Mouse (Mus musculus) left cerebral cortex, postnatal 10 days (tissue): ENCODE results near the gene Cnot6l. TPM values are rescaled to one million over a fixed set of nuclear protein-coding genes. Genes with fewer than 3 reads are reported as not detected.
A peak's percentile ranks its signal among the peaks of the same experiment; 100 is the strongest.

Source experiments
- DNase-seq, 2 experiments: peaks; one replicate each; pipeline ENCODE4 v3.0.0; 2021 to 2022; ENCODE audit warnings: low spot score in 2 of 2, mixed read lengths in 1 of 2; ENCODE audit errors: extremely low spot score in 1 of 2
- intact Hi-C: fragments of 180-260 bp; cut with DNase I; formaldehyde crosslinking; loops from one replicate; pipeline ENCODE4 v1.15.1; 2025
- total RNA-seq, 2 experiments: library from RNA; stranded (reverse); gene quantifications; 2 replicates each; pipeline ENCODE4 v1.2.3; 2021

Cnot6l gene
- total RNA-seq, result 10 to 100 TPM; 66.1 to 78.1 TPM

DNA sequence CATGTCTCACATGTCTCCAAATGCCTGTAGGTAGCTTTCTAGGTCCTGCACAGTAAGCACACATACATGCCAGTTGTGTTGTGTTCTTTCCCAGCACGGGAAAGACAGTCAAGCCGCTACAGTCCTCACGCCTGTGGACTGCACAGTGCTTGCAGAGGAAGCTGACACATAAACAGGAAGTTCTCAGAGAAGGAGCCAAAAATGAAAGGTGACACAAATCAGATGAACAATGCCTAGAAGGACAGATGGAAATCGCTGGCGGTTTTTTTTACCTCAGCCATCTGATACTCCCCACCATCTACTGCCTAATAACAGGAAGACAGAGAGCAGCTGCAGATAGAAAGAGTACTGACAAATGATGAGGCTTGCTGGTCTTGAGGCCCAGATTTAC, at the start of gene Cnot6l:
Gene Cnot6l, minus strand, starts transcription at position 151 of the 391 bp plus-strand sequence.
- intact Hi-C loops, result no loop called here
- DNase-seq, result peak in 1 of 2 experiments; percentile 52

- intact Hi-C loops, result loop anchor here (1.0 kb wide), 1 partner anchor 49 kb away; no protein-coding TSS in a partner anchor
- peak; percentile 90 to 93 for DNase-seq
Observed at GRCm38 (mm10) chr5:96209916-96210583, 46.1 kb upstream of the Cnot6l start.

DNA sequence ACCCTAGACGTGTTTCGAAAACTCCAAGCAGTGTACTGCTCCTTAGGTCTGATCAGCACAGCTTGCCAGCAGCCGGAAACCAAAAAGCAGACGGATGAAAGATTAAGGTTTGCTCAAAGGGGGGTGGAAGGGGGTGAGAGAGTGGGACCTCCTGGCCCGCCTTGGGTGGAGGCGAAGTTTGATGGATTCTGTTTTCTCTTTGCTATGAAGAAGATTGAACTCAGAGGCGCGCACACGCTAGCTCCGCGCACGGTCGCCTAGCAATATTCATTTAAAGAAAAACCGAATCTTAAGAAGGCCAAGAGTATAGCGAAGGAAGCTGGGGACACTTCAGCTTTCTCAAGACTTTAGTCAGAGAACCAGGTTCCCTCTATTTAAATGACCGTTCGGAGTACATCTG, 45.5 kb upstream of the Cnot6l start, which contains the start of gene Mrpl1:
Gene Mrpl1, plus strand, starts transcription at position 35 of the 400 bp plus-strand sequence.
- intact Hi-C loops, result loop anchor here (1.0 kb wide), 1 partner anchor 48 kb away; no protein-coding TSS in a partner anchor
- DNase-seq, result peak; percentile 8 to 36

DNA sequence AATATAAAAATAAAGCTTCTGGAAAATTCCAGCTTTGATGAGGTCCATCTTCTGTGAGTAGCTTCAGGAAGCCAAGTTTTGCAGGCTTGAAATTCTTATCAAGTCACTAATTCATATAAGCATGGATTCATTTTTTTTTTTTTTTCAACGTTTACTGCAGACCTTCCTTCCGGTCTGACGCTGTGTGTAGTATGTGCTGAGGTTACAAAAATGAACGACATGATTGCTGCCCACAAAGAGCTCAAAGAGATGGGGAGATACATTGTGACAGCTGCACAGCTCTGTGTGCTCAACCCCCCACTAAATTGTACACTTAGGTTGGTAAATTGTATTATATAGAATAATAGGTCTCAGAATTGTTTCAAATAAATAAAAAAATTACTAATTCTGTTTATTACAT, 44.6 kb upstream of the Cnot6l start:
- intact Hi-C loops, result no loop called here
- no peak for DNase-seq

- intact Hi-C loops, result no loop called here
- DNase-seq, result no peak
Observed at GRCm38 (mm10) chr5:96207531-96207930, 43.6 kb upstream of the Cnot6l start.

DNA sequence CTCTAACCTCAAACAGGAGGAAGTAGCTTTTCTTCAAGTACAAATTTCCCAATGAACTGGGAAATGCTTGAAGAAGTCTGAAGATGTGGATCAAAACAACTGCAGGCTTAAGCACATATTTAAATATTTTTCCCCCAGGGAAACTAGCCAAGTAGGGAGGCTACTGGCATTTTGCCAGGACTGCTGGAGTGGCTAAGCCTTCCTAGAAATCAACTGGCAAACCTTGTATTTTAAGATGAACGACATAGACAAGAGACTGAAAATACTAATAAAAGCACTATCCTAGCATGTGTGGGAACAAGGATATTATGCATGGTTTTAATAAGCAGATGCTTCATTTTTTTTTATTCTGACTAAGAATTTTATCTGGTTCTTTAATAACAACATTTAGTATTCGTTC, 42.9 kb upstream of the Cnot6l start:
- peak in 1 of 2 experiments; percentile 42 for DNase-seq

GRCm38 (mm10) chr5:96201462-96202154, 37.6 kb upstream of the Cnot6l start:
- intact Hi-C loops, result no loop called here
- DNase-seq, result no peak

More for the DNA sequence above, 42.9 kb upstream of the Cnot6l start:
- intact Hi-C loops, result no loop called here

GRCm38 (mm10) chr5:96200269-96200668, 36.3 kb upstream of the Cnot6l start:
- intact Hi-C loops, result no loop called here

DNA sequence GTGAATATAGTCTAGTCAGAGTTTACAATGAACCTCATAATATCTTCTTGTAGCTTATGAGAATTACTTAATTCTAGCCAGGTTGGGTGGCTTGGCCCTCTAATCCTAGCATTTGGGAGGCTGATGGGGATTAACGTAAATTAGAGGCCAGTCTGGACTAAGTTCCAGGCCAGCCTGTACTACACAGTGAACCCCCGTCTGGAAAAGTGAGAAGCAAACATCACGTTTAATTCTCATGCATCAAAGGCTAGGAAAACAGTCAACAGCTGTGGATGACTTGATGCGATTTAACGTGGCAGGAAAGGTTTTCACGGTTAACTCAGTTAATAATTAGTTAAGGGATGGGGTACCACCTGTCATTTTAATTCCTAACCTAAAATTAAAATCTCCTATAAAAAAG, 34.3 kb upstream of the Cnot6l start:
- intact Hi-C loops, result no loop called here
- DNase-seq, result no peak

More at GRCm38 (mm10) chr5:96200269-96200668, 36.3 kb upstream of the Cnot6l start:
- no peak for DNase-seq

GRCm38 (mm10) chr5:96196547-96197052, 32.6 kb upstream of the Cnot6l start:
- no peak for DNase-seq
- intact Hi-C loops, result no loop called here

- no peak for DNase-seq
Observed at GRCm38 (mm10) chr5:96191251-96191650, 27.3 kb upstream of the Cnot6l start.

DNA sequence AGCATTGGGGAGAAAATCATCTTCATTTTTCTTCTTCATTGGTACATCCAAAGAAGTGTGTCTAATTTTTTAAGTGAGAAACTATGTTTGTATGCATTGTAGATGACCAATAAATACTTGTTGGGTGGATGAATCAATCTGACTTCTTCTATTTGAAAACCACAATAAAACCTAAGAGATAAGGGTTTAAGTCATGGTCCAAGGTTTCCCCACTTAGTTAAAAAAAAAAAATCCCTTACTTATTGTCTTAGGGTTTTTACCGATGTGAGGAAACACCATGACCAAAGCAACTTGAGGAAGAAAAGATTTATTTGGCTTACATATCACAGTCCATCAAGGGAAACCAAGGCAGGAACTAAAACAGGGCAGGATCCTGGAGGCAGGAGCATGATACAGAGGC, 25.8 kb upstream of the Cnot6l start:
- DNase-seq, result no peak
- intact Hi-C loops, result no loop called here

More at GRCm38 (mm10) chr5:96191251-96191650, 27.3 kb upstream of the Cnot6l start:
- intact Hi-C loops, result no loop called here

DNA sequence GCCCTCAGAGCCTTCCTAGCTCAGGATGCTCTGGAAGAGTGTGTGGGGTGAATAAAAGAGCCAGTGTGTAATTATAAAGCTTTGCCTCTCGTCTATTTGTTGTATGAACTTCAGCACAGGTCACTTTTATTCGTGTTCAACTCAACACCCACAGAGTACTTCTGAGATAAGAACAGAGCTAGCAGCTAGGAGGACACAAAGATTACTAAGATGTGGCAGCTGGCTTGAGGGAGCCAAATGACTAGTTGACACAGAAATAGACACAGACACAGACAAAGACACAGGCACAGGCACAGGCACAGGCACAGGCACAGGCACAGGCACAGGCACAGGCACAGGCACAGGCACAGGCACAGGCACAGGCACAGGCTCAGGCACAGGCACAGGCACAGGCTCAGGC, 20.0 kb upstream of the Cnot6l start:
- intact Hi-C loops, result no loop called here
- DNase-seq, result no peak

GRCm38 (mm10) chr5:96183211-96183610, 19.2 kb upstream of the Cnot6l start:
- intact Hi-C loops, result no loop called here
- no peak for DNase-seq

GRCm38 (mm10) chr5:96176879-96177358, 12.9 kb upstream of the Cnot6l start:
- intact Hi-C loops, result no loop called here
- DNase-seq, result peak in 1 of 2 experiments; percentile 30

GRCm38 (mm10) chr5:96176121-96176520, 12.2 kb upstream of the Cnot6l start:
- DNase-seq, result peak in 1 of 2 experiments; percentile 38
- intact Hi-C loops, result no loop called here

- DNase-seq, result no peak
- intact Hi-C loops, result no loop called here
Observed at GRCm38 (mm10) chr5:96171765-96172164, 7.8 kb upstream of the Cnot6l start.

DNA sequence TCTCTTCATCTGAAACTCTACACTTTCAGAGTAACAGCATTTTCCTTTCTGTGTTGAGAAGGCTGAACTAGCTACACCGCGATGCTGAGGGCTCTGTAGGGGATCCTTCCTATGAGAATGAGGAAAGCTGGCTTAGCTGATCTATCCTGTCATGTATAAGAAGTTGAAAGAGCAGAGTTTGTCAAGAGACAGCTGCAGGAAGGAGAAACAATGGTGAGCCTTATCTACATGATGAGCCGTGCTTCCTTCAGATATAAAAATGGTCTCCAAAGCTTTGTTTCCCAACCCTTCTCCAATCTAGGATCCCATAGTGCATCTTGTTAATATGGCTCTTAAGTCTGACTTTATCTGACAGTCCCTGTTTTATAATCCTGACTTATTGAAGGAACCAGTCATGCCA, 6.5 kb upstream of the Cnot6l start:
- intact Hi-C loops, result no loop called here

GRCm38 (mm10) chr5:96166761-96167160, 2.8 kb upstream of the Cnot6l start:
- DNase-seq, result no peak
- intact Hi-C loops, result no loop called here

More for the DNA sequence above, 6.5 kb upstream of the Cnot6l start:
- DNase-seq, result no peak
